Mouse (Mus musculus): ENCODE data around the gene Hapln1.

- TF ChIP-seq CTCF (IDR thresholded peaks at IDR 0.05; ENCODE audit: low read depth): no peak
- no peak for TF ChIP-seq EP300 (IDR thresholded peaks at IDR 0.05; ENCODE audit: low read depth)
Observed at GRCm38 (mm10) chr13:89493678-89494077, 45.9 kb upstream of the Hapln1 start.
